Mouse (Mus musculus) hindbrain, embryonic 15.5 days (tissue): ENCODE results near the gene 4921507P07Rik. TPM values are rescaled to one million over a fixed set of nuclear protein-coding genes. Genes with fewer than 3 reads are reported as not detected.

Experiments
- ATAC-seq: fragments of 200-750 bp; cut with Nextera tagmentation; 2 replicates; pipeline ENCODE4 v1.8.0; 2017; ENCODE audit warnings: low read depth, moderate number of reproducible peaks, moderate TSS enrichment; ENCODE audit not compliant: low FRiP score
- H3K27ac ChIP-seq: fragments of 300-500 bp; sonication (generic); replicated peaks from 2 replicates; pipeline ENCODE4 v1.5.1; 2015; ENCODE audit warnings: mild to moderate bottlenecking, inconsistent platforms
- H3K27me3 ChIP-seq: fragments of 300-500 bp; sonication (generic); 2 replicates; pipeline ENCODE4 v1.6.1; 2015; ENCODE audit warnings: control low read depth, inconsistent platforms
- H3K36me3 ChIP-seq: fragments of 300-500 bp; sonication (generic); 2 replicates; pipeline ENCODE4 v1.6.1; 2015; ENCODE audit warnings: control low read depth, inconsistent platforms
- H3K4me1 ChIP-seq: fragments of 300-500 bp; sonication (generic); replicated peaks from 2 replicates; pipeline ENCODE4 v1.6.1; 2015; ENCODE audit warnings: control low read depth, inconsistent platforms
- H3K4me2 ChIP-seq: fragments of 300-500 bp; sonication (generic); 2 replicates; pipeline ENCODE4 v1.6.1; 2015; ENCODE audit warnings: moderate library complexity, mild to moderate bottlenecking, inconsistent platforms
- H3K4me3 ChIP-seq: fragments of 300-500 bp; sonication (generic); 2 replicates; pipeline ENCODE4 v1.5.1; 2015; ENCODE audit warnings: mild to moderate bottlenecking, inconsistent platforms
- H3K9ac ChIP-seq: fragments of 300-500 bp; sonication (generic); 2 replicates; pipeline ENCODE4 v1.6.1; 2015; ENCODE audit warnings: inconsistent platforms
- H3K9me3 ChIP-seq: fragments of 300-500 bp; sonication (generic); 2 replicates; pipeline ENCODE4 v1.6.1; 2016; ENCODE audit warnings: control low read depth, inconsistent platforms
- WGBS: fragments of 180-500 bp; shearing (Covaris S2); methylation state at CpG from one replicate; pipeline ENCODE4 v1.1.7; 2015; 5-methylcytosine and 5-hydroxymethylcytosine counted together
- microRNA-seq: library from miRNA; unstranded; fragments of <30 nt; microRNA quantifications from one replicate; pipeline ENCODE4, GENCODE M21; 2016
- polyA plus RNA-seq: library from polyadenylated mRNA; unstranded; fragments of >200 nt; fragmentation: Nextera tagmentation; extraction: Ambion mirVana; gene quantifications from 2 replicates; pipeline ENCODE4 v1.2.1, GENCODE M21; 2015

4921507P07Rik gene
- polyA plus RNA-seq, 1 experiment from 2014 or later, result 3.4 TPM

DNA sequence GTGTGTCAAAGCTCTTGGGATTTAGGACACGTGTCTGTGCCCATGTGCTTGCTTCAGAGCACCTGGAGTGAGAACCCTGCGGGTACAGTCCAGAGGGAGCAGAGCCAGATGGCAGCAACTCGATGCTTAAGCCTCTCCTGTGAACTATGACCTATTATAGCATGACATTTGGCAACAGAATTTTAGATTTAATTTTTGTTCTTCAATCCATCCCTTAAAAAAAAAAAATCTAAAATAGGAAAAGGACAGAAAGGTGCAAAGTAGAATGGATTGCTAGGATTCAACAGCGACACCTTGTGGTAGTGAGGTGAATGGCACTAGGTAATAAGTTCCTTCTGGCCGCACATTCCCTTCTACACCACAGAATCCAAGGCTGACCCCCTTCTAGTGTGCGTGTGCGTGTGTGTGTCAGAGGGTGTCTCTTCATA, 69.8 kb downstream of the 4921507P07Rik start:
- no peak overlapping the region for H3K4me2 ChIP-seq
- WGBS, result 17% methylated on average over 7 of the region's 7 CpGs
- H3K27ac ChIP-seq, result no peak overlapping the region
- H3K4me1 ChIP-seq, result peaks cover 3% of the 10 kb centered on the region; the same call in 1 of the 2 replicates
- H3K27me3 ChIP-seq, result no peaks in the 10 kb centered on the region
- no peaks in the 10 kb centered on the region for H3K9me3 ChIP-seq
- H3K36me3 ChIP-seq, result no peaks in the 10 kb centered on the region
- peak; percentile 54 for ATAC-seq
- H3K9ac ChIP-seq, result no peak overlapping the region
- H3K4me3 ChIP-seq, result no peak overlapping the region

DNA sequence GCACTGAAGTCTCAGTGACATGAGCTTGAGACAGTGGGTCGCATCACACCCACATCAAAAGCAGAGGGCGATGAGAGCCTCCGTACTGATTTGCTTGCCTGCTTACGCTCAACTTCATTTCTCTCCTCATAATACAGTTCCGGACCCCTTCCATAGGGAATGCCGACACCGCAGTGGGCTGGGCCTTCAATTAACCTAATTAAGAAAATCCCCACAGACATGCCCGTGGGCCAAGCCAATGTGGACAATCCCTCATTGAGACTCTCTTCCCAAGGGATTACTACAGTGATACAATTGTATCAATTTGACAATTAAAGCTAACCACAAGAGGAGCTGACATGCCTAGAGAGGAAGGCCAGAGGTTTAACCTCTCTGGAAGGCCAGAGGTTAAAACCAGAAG, 70.6 kb downstream of the 4921507P07Rik start:
- H3K27ac ChIP-seq, result no peak overlapping the region
- no peaks in the 10 kb centered on the region for H3K36me3 ChIP-seq
- H3K4me3 ChIP-seq, result no peak overlapping the region
- H3K4me2 ChIP-seq, result no peak overlapping the region
- no peak overlapping the region for H3K9ac ChIP-seq
- no peak for ATAC-seq
- no peaks in the 10 kb centered on the region for H3K27me3 ChIP-seq
- no peaks in the 10 kb centered on the region for H3K9me3 ChIP-seq
- WGBS, result 72% methylated on average over 8 of the region's 8 CpGs
- H3K4me1 ChIP-seq, result peaks cover 3% of the 10 kb centered on the region; the same call in 1 of the 2 replicates

- Histone ChIP-seq H3K4me1 (peaks cover 3% of the 10 kb centered on the region; the same call in 1 of the 2 replicates), H3K27me3 (no peaks in the 10 kb centered on the region), H3K27ac (no peak overlapping the region), H3K4me3 (no peak overlapping the region), H3K4me2 (no peak overlapping the region), H3K36me3 (no peaks in the 10 kb centered on the region), H3K9ac (no peak overlapping the region), H3K9me3 (no peaks in the 10 kb centered on the region)
- ATAC-seq, result no peak
- WGBS, result 90% methylated on average over 10 of the region's 10 CpGs
These were observed 72.1 kb downstream of the 4921507P07Rik start for GRCm38 (mm10) chr6:50524261-50524896.

Small RNA genes lying within 50 kb of the gene (microRNA-seq; reads per million reads assigned to microRNA genes)
- not detected for gene Mir6371

Other genes starting within 250 kb of the 4921507P07Rik start
- gene Osbpl3, start 140.4 kb downstream of the 4921507P07Rik start, polyA plus RNA-seq, result 4.1 and 4.9 TPM in 2 replicates
- gene Cycs, start 30.1 kb downstream of the 4921507P07Rik start, polyA plus RNA-seq, result 74.0 and 82.9 TPM in 2 replicates
- gene Npvf, start 57.8 kb upstream of the 4921507P07Rik start, polyA plus RNA-seq, result 0.26 and 0.41 TPM in 2 replicates